Mouse (Mus musculus) CH12F3 (cell line): ENCODE measurements at regions not wholly inside any gene's neighbourhood (a gene's known extent, or its start where the extent isn't known, plus 50 kb on each side); places are given as distances from the start of the nearest gene placed in this dataset.

ENCODE experiments used
- in situ Hi-C: fragments of 300-500 bp; cut with MboI; formaldehyde crosslinking; loops from 2 replicates; pipeline ENCODE4 v1.14.3; 2020; ENCODE audit warnings: low sequenced_read_pairs

DNA sequence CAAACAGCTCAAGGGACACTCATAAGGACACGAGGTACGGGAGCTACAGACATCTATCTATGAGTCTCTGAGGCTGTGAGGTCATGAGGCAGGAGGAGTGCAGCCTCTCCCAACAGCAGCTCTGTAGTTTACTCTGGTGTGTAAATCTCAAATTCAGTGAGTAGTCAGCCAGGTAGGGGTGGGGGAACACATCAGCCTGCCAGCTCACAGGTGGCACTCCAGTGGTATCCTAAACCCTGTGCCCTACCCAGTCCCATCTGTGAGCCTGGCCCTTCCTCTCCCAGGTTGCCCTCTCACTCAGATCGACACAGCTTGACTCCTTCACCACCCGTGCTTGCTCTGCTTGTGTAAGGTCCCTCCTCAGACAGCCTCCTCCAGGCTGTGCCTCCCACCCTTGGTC, 202.2 kb downstream of the Sipa1l2 start:
- in situ Hi-C loops, result no loop called here

DNA sequence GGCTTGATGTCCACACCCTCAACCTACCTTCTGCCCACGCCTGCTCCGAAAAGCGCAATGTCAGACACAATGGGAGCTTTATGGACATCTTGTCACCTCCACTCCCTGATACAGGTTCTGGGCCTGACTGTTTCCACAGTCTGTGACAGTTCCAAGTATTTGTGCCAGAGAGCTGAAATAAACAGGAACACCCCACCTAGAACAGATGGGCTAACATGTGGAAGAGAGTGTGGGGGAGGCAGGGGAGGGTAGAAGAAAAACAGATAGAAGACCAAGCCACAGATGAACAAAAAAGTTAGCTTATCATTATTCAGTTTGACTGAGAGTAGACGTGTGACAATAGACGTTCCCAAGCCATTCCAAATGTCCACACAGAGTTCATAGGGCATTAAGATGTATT, 204.6 kb downstream of the Sipa1l2 start:
- in situ Hi-C loops, result no loop called here

DNA sequence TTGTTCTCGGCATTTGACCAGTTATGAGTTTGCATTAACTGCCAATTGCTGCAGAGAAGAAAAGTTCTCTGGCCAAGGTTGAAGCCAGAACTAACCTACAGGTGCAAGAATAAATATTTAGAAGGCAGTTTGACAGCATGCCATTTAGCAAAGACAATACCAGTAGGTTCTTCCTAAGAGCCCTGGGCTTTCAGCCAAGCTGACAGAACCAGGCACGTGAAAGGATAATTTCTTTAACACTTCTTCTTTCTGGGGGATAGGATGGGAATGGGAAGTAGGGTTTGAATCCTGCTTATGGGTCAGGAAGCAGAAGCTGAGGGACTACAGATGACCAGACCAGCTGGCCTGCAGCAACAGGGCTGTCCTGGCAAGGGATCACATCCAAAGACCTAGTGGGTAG, 210.2 kb downstream of the Sipa1l2 start:
- in situ Hi-C loops, result no loop called here

DNA sequence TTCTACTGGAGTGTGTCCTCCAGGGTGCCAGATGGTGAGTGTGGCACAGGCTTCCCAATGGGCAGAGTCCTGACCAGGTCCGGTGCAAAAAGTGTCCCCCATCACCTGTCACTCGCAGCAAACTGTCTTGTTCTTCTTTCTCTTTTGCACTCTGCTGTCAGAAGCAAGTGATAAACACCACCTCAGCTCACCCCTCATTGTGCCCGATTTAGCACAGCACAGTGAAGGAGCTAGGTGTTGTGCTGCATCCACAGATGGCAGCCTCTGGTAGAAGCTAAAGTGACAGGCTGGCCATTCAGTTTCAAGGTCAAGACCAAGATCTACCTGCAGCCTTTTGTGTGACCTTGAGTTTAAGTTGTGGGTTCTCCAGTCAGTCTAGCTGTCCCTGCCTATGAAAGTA, 211.8 kb downstream of the Sipa1l2 start:
- in situ Hi-C loops, result no loop called here

DNA sequence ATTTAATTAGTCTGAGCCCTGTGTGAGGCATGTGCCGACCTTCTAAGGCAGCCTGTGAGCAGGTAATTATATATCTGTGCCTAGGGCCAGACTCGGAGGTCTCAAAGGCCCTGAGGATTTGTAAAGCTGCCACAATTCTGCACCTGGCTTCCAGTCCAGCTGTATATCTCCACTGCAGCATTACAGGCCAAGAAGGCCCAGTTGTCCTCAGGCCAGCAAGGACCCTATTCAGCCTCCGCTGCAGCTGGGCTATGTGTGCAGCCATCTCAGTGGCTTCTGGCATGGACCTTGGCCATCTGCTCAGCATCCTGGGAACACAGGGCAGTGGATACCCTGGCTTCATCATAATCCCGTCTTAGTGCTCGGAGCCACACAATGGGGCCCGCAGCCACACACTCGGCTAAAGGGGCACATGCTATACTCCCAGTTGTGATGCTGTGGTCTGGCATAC, 214.5 kb downstream of the Sipa1l2 start:
- in situ Hi-C loops, result no loop called here

DNA sequence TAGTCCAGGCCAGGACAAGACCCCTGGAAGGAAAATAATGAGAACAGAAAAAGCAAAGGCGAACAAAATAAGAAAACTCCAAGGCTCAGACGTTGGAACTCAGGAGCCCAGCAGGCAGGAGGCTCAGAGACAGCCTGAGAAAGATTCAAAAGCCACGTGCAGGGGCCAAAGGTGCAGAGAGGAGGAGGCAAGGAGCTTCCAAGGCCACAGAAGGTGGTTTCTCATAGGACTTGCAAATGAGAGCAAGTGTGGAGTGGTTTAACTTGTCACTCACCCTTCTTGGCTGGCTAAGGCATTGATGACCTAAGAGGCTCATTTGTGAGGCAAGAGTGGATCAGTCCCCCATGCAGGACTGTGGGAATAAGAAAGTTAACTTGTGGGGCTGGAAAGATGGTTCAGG, 217.3 kb downstream of the Sipa1l2 start:
- in situ Hi-C loops, result no loop called here

DNA sequence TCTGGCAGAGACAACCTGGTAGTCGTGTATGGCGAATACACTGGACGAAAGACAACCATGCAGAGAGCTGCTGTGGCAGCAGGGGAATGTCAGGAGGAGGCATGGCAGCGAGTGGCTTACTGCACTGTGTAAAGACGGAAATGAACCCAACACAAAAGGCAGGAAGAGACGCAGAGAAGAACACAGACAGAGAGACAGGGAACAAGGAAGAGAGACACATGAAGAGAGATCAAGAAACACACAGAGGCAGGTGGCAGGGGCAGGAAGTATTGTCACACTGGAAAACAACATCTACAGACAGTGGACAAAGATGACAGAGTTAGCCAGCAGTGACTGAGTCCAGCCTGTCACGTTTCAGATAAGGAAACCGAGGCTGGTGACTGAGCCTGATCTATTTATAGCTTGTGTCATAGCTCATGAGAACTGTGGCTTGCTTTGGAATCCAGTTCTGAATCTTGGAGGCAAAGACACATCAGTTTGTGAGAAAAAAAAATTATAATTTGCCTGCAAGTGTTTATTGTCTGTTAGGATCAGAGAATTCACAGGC, 218.0 kb downstream of the Sipa1l2 start:
- in situ Hi-C loops, result no loop called here

DNA sequence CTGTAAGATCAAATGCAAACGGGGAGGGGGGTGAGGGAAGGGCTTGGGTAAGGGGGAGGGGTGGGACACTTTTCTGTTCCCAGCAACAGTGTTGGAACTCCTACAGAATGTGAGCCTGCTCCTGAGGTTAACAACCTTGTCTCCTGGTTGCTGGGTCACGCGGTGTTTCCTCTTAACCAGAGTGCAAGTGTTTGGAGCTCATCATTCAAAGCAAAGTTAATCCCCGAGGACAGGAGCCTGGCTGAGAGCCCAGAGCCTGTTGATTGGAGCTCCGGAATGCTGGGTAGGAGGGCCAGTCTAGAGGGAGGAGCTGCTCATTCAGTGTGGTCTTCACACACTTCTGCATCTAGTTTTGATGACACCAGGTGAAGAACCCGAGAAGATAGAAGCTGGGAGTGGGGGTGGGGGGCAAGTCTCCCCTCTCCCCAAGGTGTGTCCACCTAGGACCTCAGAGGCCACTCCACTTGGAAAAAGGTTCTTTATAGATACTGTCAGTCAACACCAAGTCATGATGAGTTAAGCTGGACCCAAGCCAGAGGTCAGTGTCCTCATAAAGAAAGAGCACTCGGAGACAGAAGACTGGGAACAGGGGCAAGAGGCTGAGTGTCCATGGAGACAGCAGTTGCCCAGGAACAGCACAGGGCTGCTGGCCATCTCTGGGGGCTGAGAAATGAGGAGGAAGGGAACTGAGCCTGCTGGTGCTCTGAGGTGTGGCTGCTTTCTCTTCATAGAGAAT, 220.2 kb downstream of the Sipa1l2 start:
- in situ Hi-C loops, result loop anchor here (10.0 kb wide), 1 partner anchor 225 kb away; no protein-coding TSS in a partner anchor

DNA sequence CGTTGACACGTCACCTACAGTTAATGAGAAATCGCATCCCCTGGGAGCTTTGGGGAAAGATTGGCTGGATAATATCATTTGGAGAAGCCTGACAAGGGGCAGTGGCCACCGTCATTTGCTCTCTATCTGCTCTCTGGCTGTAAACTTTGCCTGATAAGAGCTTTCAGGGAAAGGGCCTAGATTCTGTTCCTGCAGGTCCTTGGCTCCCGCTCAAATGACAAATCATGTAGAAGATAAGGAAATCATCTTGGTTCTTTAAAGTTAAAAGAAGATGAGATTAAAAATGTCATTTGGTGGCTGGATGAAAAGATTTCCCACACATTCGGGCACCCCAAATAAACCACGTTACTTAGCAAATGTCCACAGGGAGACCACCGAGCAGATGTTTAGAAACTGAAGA, 223.4 kb downstream of the Sipa1l2 start:
- in situ Hi-C loops, result loop anchor here (10.0 kb wide), 1 partner anchor 229 kb away; no protein-coding TSS in a partner anchor

DNA sequence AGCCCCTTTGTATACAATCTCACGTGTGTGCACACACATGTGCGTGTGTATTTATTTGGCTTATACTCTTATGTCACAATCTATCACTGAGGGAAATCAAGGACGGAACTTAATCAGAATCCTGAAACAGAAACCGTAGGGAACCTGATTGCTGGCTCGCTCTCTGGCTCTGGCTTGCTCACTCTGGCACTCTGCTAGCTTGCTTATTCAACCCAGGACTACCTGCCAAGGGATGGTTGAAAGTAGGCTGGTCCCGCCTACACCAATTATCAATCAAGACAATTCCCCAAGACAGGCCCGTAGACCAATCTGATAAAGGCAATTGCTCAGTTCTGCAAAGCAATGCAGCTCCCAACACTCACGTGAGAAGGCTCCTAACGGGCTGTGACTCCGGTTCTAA, 224.0 kb downstream of the Sipa1l2 start:
- in situ Hi-C loops, result loop anchor here (10.0 kb wide), 1 partner anchor 229 kb away; no protein-coding TSS in a partner anchor

DNA sequence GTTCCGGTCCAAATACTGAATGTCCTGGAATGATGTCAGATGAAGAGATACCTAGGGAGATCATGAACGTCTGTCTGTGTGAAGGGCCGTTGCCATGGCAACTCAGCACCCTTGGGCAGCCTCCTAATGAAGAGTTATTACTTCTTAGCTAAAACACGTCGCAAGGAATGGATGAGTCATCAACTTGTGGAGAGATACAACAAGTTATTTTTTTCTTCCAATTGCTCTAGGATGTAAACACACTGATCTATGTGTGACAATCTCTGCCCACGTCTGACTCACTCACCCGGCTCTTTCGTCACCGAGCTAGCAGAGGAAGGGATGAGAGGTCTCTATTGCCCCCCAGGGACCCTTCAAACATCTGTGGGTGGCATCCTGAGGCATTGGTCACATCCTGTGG, 225.7 kb downstream of the Sipa1l2 start:
- in situ Hi-C loops, result loop anchor here (10.0 kb wide), 1 partner anchor 231 kb away; no protein-coding TSS in a partner anchor

DNA sequence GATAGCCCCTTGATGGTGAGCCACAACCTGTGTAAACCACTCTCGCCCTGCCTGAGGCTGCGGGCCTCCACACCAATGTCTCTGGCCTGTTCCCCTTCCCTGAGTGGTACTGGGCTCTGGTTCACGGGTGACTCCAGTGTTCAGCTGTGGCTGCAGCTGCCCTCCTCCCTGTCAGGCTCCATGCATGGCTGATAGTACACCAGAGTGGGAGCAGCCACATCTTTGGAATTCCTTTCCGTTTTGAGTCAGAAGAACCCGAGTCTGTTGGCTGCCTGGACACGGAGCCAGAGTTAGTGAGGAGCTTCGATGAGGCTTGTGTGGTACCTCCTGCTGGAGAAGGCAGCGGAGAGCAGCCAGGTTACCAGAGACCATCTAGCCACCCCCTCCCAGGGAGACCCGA, 227.1 kb downstream of the Sipa1l2 start:
- in situ Hi-C loops, result loop anchor here (10.0 kb wide), 1 partner anchor 232 kb away; no protein-coding TSS in a partner anchor

DNA sequence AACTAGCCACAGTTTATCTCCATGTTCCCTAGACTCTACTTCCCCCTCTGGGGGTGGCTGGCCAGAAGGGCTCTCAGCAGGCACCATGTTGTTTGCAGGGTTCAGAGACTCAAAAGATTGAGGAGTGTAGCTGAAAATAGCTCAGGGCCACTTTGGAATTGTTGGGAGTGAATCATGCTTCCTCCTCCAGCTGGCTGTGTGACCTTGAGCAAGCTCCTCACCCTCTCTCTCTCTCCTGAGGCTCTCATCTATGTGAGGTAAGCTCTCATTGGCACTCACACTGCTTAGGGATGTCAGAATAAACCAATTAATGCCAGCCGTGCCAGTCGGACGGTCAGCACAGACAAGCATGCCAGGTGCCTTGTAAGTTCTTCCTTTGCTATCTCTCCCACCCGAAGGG, 228.0 kb downstream of the Sipa1l2 start:
- in situ Hi-C loops, result loop anchor here (10.0 kb wide), 1 partner anchor 233 kb away; no protein-coding TSS in a partner anchor

DNA sequence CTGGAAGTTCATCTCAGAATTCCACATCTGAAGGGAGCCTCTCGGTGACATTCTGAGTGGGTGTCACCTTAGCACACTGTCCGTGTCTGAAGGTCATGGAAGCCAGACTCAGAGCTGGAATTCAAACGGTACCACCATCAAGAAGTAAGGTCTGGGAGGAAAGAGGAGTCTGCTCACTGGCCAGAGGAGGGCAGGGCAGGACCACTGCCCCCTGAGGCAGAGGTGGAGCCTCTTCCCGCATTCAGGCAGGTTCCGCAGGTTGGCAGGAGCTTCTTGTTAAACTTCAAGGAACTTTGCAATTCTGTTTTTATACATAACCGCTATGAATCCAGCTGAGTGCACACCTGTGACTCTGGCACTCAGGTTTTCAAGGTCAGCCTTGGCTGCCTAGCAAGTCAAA, 231.4 kb downstream of the Sipa1l2 start:
- in situ Hi-C loops, result no loop called here

DNA sequence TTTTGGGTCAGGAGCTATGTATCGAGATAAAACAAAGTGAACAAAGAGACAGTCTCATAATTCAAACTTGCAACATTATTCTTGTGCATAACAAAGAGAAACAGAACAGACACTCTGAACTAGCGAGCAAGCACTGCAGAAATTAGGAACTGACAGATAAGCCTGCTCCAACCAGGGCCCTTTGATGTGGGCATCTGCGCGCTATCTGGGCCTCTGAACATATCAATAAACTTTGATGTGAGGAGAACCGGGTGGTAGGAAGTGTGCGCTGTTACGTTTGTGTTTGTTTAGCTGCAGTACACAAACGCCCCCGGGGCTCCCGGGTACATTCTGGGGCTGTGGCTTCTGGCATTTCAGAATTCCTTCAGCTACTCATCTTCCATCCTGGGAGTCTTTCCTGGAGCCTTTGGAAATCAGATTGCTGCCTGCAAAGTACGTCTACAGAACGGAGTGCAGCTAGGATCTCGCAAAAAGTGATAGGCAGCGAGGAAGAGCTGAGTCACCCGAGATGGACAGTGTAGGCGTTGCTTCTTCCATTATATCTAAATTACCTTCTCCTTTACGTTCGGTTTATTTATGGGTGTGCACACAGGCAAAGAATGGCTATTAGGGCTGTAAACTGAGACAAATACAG, 232.0 kb downstream of the Sipa1l2 start:
- in situ Hi-C loops, result no loop called here

DNA sequence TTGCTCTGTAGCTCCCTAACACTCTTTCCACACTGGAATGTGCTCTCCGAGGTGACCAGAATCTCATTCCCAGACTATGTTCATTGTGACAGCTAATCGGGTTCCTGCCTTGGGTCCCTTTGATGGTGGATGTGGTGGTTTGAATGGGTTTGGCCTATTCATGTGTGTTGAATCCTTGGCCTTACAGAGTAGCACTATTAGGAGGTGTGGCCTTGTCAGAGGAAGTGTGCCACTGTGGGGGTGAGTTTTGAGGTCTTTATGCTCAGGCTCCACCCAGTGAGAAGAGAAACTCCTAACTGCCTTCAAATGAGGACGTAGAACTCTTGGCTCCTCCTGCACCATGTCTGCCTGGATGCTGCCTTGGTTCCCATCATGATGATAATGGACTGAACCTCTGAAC, 232.8 kb downstream of the Sipa1l2 start:
- in situ Hi-C loops, result no loop called here

DNA sequence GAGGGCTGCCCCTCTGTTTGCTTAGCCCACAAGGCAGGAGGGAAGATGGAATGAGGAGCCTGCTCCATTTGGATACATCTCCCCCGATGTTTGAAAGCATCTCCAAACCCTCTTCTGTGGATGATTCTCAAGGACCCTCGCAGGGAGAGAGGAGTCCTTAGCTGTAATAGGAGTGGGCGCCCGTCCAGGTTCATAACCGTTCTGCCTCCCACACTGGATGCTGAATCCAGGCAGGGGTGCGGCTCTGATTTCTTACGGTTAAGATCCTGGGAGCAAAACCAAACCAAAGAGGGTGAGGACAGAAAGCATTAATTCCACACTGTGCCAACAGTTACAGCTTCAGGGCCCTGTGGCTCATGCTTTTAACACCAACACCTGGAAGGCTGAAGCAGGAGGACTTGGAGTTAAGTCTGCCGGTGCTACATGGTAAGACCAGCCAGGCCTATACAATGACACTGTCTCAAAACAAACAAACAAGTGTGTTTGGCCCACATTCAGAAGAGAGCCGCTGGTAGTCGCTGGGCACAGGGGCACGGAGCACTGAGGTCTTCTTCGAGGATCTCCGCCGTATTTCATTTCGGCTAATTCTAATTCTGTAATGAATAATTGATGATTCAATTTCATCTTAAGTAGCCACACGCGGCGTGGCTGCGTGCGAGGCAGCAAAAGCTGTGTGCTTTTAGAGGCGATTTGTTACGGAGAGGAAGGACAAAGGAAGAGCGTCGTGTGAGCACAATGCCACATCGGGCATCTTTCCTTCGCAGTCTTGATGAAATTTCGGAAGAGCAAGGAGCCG, 233.8 kb downstream of the Sipa1l2 start:
- in situ Hi-C loops, result no loop called here

DNA sequence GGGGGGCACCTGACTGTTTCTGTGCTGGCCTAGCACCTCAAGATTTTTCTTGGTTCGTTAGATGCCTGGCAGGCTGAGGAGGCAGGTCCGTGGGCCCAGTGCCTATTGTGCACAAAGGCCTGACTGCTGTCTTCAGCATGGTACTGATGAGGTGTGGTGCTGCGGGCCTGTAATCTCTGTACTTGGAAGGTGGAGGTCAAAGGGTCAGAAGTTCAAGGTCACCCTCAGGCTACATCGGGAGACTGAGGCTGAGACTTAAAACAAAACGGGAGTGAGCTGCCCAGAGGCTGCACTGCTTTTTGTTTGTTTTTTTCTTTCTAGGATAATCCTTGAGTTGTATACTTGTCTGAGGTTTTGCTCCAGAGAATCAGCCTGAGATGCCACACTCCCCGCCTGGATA, 234.4 kb downstream of the Sipa1l2 start:
- in situ Hi-C loops, result no loop called here

DNA sequence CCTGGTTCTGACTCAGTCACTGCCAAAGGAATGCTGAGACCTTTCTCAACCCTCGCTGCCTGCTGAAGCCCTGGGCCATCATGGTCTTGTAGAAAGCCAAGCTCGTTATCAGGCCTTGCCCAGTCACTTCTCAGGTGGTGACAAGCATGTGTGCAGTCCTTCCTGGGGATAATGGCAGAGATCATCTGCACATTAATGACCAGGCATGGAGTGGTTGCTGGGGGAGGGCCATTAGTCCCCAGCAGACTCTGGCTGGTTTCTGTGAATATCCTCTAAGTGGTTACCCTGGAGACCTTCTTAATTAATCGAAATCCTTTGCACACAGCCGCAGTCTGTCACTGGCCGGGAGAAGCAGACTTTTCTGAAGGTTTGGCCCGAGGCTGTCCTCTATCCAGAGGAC, 239.0 kb downstream of the Sipa1l2 start:
- in situ Hi-C loops, result no loop called here

DNA sequence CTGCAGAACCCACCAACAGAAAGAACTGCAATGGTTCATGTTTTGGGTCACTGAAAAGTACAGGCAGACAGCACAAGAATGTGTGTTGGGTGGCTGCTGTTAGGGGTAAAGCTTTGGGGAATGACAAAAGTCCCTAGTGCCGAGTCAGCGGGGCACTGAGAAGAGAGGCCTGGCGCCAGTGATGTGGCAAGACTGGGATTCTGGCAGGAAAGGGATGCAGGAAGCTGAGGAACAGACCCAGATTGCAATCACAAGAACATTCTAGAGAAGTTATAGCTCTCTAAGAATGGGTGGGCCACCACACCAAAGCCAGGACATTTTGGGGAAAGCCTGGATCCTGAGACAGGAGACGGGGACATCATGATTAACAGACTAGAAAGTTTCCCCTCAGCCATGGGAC, 241.0 kb downstream of the Sipa1l2 start:
- in situ Hi-C loops, result no loop called here
